Mouse (Mus musculus) limb, embryonic 15.5 days (tissue): Measurements from ENCODE around the gene Uggt1. TPM values are rescaled to one million over a fixed set of nuclear protein-coding genes. Genes with fewer than 3 reads are reported as not detected.

ENCODE experiments used
- ATAC-seq: fragments of 200-750 bp; cut with Nextera tagmentation; 2 replicates; pipeline ENCODE4 v1.8.0; 2017; ENCODE audit warnings: low read depth, moderate TSS enrichment; ENCODE audit not compliant: insufficient number of reproducible peaks, low FRiP score, low TSS enrichment
- H3K27ac ChIP-seq: fragments of 300-500 bp; sonication (generic); 2 replicates; pipeline ENCODE4 v1.5.1; 2015; ENCODE audit warnings: moderate library complexity, mild to moderate bottlenecking, inconsistent platforms
- H3K27me3 ChIP-seq: fragments of 300-500 bp; sonication (generic); 2 replicates; pipeline ENCODE4 v1.6.1; 2015; ENCODE audit warnings: inconsistent platforms
- H3K36me3 ChIP-seq: fragments of 300-500 bp; sonication (generic); 2 replicates; pipeline ENCODE4 v1.6.1; 2015; ENCODE audit warnings: inconsistent platforms
- H3K4me1 ChIP-seq: fragments of 300-500 bp; sonication (generic); 2 replicates; pipeline ENCODE4 v1.6.1; 2015; ENCODE audit warnings: inconsistent platforms
- H3K4me2 ChIP-seq: fragments of 300-500 bp; sonication (generic); 2 replicates; pipeline ENCODE4 v1.6.1; 2015; ENCODE audit warnings: mild to moderate bottlenecking, inconsistent platforms
- H3K4me3 ChIP-seq: fragments of 300-500 bp; sonication (generic); 2 replicates; pipeline ENCODE4 v1.5.1; 2015; ENCODE audit warnings: mild to moderate bottlenecking, inconsistent platforms
- H3K9ac ChIP-seq: fragments of 300-500 bp; sonication (generic); 2 replicates; pipeline ENCODE4 v1.6.1; 2015; ENCODE audit warnings: inconsistent platforms
- H3K9me3 ChIP-seq: fragments of 300-500 bp; sonication (generic); 2 replicates; pipeline ENCODE4 v1.6.1; 2016; ENCODE audit warnings: inconsistent platforms
- WGBS: fragments of 180-500 bp; shearing (Covaris S2); methylation state at CpG from one replicate; pipeline ENCODE4 v1.1.7; 2015; 5-methylcytosine and 5-hydroxymethylcytosine counted together
- polyA plus RNA-seq: library from polyadenylated mRNA; unstranded; fragments of >200 nt; fragmentation: Nextera tagmentation; extraction: Ambion mirVana; gene quantifications from 2 replicates; pipeline ENCODE4 v1.2.1, GENCODE M21; 2015

Gene Uggt1
- polyA plus RNA-seq, 1 experiment from 2014 or later: 52.2 TPM

DNA sequence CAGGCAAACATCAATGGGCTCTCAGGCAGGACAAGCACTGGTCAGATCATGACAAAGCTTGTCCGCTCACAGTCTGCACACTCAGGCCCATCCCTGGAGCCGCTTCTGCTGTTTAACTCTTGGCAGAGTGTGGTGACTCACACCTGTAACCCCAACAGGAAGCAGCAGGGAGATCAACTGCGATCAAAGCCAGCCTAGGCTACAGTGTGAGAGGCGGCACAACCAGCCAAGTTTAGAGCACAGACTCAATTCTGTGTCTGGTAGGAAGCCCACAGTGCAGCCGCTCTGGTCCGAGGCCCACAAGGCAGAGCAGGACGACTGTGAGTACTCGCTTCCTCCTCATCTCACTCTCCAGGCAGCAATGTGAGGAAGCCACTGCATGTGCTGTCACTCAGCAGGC lies 84.3 kb downstream of the Uggt1 start:
- Histone ChIP-seq H3K4me1 (no peaks in the 10 kb centered on the region), H3K27ac (no peak overlapping the region), H3K9ac (no peak overlapping the region), H3K27me3 (no peaks in the 10 kb centered on the region), H3K4me2 (no peak overlapping the region), H3K36me3 (peaks cover 84% of the 10 kb centered on the region), H3K9me3 (no peaks in the 10 kb centered on the region), H3K4me3 (no peak overlapping the region)
- 81% methylated on average over 8 of the region's 8 CpGs for WGBS
- no peak for ATAC-seq

DNA sequence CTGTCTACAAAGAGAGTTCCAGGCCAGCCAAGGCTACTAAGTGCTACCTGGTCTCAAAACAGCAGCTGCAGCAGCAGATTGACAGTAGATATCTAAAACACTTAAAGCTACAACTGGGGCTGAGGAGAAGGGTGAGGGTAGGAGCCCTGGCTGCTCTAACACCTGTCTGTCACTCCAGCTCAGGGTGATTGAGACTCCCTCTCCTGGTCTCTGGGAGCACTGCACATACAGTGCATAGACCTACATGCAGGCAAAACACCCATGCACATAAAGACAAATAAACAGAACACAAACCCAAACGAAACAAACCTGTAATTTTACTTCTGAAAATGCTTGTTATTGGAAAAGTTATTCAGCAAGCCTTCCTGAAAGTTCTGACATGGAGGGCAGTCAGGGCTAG lies 95.1 kb downstream of the Uggt1 start:
- H3K27ac ChIP-seq: no peak overlapping the region
- H3K27me3 ChIP-seq: no peaks in the 10 kb centered on the region
- peaks cover 84% of the 10 kb centered on the region for H3K36me3 ChIP-seq
- H3K9me3 ChIP-seq: no peaks in the 10 kb centered on the region
- no peak for ATAC-seq
- H3K4me1 ChIP-seq: no peaks in the 10 kb centered on the region
- H3K4me3 ChIP-seq: no peak overlapping the region
- 60% methylated on average over 1 of the region's 1 CpGs for WGBS
- H3K9ac ChIP-seq: no peak overlapping the region
- H3K4me2 ChIP-seq: no peak overlapping the region

- H3K4me2 ChIP-seq: no peak overlapping the region
- no peaks in the 10 kb centered on the region for H3K9me3 ChIP-seq
- WGBS: 64% methylated on average over 2 of the region's 2 CpGs
- H3K27me3 ChIP-seq: no peaks in the 10 kb centered on the region
- peaks cover 84% of the 10 kb centered on the region for H3K36me3 ChIP-seq
- no peak overlapping the region for H3K9ac ChIP-seq
- ATAC-seq: no peak
- no peak overlapping the region for H3K27ac ChIP-seq
- no peaks in the 10 kb centered on the region for H3K4me1 ChIP-seq
- no peak overlapping the region for H3K4me3 ChIP-seq
Measured at GRCm38 (mm10) chr1:36148809-36149208, 95.7 kb downstream of the Uggt1 start.

DNA sequence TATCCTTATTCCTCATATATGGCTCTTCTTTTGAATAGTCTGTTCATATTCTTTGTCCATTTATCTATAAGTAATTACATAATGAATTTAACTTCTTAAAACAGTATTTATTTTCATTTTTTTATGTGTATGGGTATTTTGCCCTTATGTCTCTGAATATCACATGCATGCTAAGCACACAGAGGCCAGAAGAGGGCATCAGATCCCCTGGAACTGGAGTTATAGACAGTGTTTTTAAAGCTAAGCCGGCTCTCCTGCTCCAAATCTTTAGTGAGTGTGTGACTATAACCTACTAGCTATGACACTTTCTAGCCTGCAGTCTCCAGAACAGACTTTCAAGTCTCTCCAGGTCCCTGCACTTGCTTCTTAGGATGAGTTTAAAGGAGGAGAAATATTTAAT lies 99.5 kb downstream of the Uggt1 start:
- no peaks in the 10 kb centered on the region for H3K4me1 ChIP-seq

DNA sequence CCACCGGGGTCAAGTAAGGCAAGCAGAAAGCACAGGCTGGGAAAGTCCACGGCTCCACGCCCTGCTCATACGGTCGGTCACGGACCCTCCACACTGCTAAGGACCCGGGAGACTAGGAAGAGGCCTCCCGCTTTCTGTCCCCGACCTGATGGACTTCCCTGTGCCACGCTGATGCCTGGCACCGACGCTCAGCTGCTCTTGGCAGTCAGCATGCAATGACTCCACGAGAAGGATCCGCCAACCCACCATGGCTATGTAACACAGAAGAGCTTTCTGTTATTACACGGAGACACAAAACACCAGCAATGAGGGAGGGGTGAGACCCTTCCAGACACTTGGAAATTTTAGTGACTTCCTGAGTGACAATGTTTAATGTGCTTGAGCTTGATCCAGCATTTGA lies 104.2 kb downstream of the Uggt1 start:
- no peak overlapping the region for H3K4me2 ChIP-seq
- ATAC-seq: no peak
- H3K4me3 ChIP-seq: no peak overlapping the region
- no peak overlapping the region for H3K27ac ChIP-seq
- no peak overlapping the region for H3K9ac ChIP-seq
- H3K36me3 ChIP-seq: peaks cover 27% of the 10 kb centered on the region
- H3K4me1 ChIP-seq: no peaks in the 10 kb centered on the region
- no peaks in the 10 kb centered on the region for H3K27me3 ChIP-seq
- H3K9me3 ChIP-seq: no peaks in the 10 kb centered on the region
- WGBS: 94% methylated on average over 15 of the region's 15 CpGs

More for the DNA sequence above, 99.5 kb downstream of the Uggt1 start:
- ATAC-seq: no peak
- Histone ChIP-seq H3K4me3 (no peak overlapping the region), H3K9me3 (no peaks in the 10 kb centered on the region), H3K27ac (no peak overlapping the region), H3K4me2 (no peak overlapping the region), H3K27me3 (no peaks in the 10 kb centered on the region), H3K9ac (no peak overlapping the region), H3K36me3 (peaks cover 69% of the 10 kb centered on the region)
- WGBS: 17% methylated on average over 1 of the region's 1 CpGs

GRCm38 (mm10) chr1:36134584-36134983 lies 109.9 kb downstream of the Uggt1 start:
- Histone ChIP-seq H3K36me3 (no peaks in the 10 kb centered on the region), H3K4me3 (no peak overlapping the region), H3K9me3 (no peaks in the 10 kb centered on the region), H3K4me1 (0 out of 2 replicates have a peak, but pooled peaks cover 2% of the 10 kb centered on the region), H3K27me3 (no peaks in the 10 kb centered on the region), H3K27ac (no peak overlapping the region), H3K4me2 (no peak overlapping the region), H3K9ac (no peak overlapping the region)
- 1% methylated on average over 3 of the region's 3 CpGs for WGBS
- no peak for ATAC-seq

- Histone ChIP-seq H3K9me3 (no peaks in the 10 kb centered on the region), H3K27ac (no peak overlapping the region), H3K4me3 (no peak overlapping the region), H3K9ac (no peak overlapping the region), H3K4me1 (0 out of 2 replicates have a peak, but pooled peaks cover 2% of the 10 kb centered on the region), H3K27me3 (no peaks in the 10 kb centered on the region), H3K4me2 (no peak overlapping the region), H3K36me3 (no peaks in the 10 kb centered on the region)
- ATAC-seq: no peak
- WGBS: 75% methylated on average over 3 of the region's 3 CpGs
Measured at GRCm38 (mm10) chr1:36133647-36134046, 110.9 kb downstream of the Uggt1 start.

DNA sequence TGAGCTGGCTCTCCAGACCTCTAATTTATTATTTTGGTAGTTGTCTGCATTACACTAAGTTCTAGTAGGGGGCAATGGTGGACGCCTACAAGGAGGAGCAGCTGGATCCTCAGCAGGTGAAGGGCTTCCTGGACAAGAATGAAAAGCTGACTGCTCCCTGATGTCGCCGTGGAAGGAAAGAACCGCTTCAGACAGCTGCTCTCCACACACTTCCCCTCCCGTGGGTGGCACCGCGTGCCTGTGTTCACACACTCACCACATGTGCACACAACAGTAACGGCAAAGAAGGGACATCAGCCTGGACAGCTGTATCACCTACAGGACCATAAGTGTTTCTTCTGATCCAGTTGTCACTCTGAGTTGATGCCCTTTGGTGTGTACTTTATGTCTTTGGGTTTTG lies 111.5 kb downstream of the Uggt1 start:
- Histone ChIP-seq H3K36me3 (no peaks in the 10 kb centered on the region), H3K4me1 (0 out of 2 replicates have a peak, but pooled peaks cover 2% of the 10 kb centered on the region), H3K4me3 (no peak overlapping the region), H3K27ac (no peak overlapping the region), H3K9ac (no peak overlapping the region), H3K9me3 (no peaks in the 10 kb centered on the region), H3K4me2 (no peak overlapping the region), H3K27me3 (no peaks in the 10 kb centered on the region)
- WGBS: 77% methylated on average over 8 of the region's 8 CpGs
- no peak for ATAC-seq

- Histone ChIP-seq H3K27me3 (no peaks in the 10 kb centered on the region), H3K9me3 (no peaks in the 10 kb centered on the region), H3K9ac (no peak overlapping the region), H3K36me3 (no peaks in the 10 kb centered on the region), H3K4me3 (no peak overlapping the region), H3K4me1 (0 out of 2 replicates have a peak, but pooled peaks cover 2% of the 10 kb centered on the region), H3K4me2 (no peak overlapping the region), H3K27ac (no peak overlapping the region)
- WGBS: 64% methylated on average over 4 of the region's 4 CpGs
- no peak for ATAC-seq
Measured at GRCm38 (mm10) chr1:36132211-36132610, 112.3 kb downstream of the Uggt1 start.

- no peak for ATAC-seq
- WGBS: 63% methylated on average over 8 of the region's 8 CpGs
- no peak overlapping the region for H3K4me2 ChIP-seq
- no peaks in the 10 kb centered on the region for H3K27me3 ChIP-seq
- H3K9me3 ChIP-seq: no peaks in the 10 kb centered on the region
- H3K36me3 ChIP-seq: no peaks in the 10 kb centered on the region
- 0 out of 2 replicates have a peak, but pooled peaks cover 2% of the 10 kb centered on the region for H3K4me1 ChIP-seq
- H3K9ac ChIP-seq: no peak overlapping the region
- H3K4me3 ChIP-seq: no peak overlapping the region
- no peak overlapping the region for H3K27ac ChIP-seq
Measured at GRCm38 (mm10) chr1:36131766-36132165, 112.8 kb downstream of the Uggt1 start.

DNA sequence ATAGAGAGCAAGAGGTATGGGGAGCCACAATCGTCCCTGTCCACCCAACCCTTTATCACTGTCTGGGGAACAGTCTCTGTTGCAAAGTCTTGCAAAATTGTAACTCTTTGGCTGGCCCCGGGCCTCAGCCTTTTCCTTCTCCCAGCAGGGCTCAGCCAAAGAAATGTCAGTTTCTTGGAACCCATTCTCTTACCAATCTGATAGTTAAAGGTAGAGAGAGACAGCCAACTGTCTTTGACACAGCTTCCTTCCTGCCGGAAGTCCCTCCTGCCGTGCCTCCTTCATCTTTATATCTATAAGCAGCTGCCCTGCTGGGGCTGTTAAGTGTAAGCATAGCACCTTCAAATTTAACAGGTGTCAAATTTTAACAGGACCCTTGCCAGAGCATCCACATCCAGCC lies 113.4 kb downstream of the Uggt1 start:
- Histone ChIP-seq H3K27me3 (no peaks in the 10 kb centered on the region), H3K36me3 (no peaks in the 10 kb centered on the region), H3K9ac (no peak overlapping the region), H3K4me2 (no peak overlapping the region), H3K9me3 (no peaks in the 10 kb centered on the region), H3K27ac (no peak overlapping the region), H3K4me1 (0 out of 2 replicates have a peak, but pooled peaks cover 2% of the 10 kb centered on the region), H3K4me3 (no peak overlapping the region)
- no peak for ATAC-seq
- 34% methylated on average over 4 of the region's 4 CpGs for WGBS

DNA sequence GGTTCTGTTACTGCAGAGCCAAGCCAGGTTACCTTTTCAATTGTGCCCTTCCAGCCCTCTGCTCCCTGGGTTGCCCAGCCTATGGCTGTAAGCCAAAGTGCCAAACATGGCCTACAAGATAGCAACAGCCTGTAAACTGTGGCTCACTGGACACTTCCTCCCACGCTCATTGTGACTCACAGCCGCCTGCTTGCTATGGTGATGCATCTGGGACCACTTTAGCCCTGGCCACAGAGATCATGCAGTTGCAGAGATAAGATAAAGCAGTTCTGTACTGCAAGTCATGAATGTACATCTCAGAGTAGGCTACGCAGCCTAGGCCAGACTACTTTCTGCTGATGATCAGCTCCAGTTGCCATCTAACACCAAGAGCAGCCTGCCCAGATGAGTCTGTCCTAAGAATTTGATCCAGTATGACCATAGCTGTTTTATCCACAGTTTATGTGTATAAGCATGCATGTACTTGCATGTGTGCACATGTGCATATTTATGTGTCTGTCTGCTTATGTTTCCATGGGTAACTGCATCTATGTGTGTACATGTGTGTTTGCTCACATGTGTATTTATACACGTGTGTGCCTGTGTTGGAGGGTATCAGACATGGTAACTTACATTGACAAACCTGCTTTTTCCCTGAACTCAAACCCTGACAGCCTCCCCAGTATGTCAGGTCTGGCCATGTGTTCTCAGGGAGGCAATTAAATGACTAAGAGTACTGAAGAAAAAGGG lies 114.0 kb downstream of the Uggt1 start:
- no peak overlapping the region for H3K4me3 ChIP-seq
- H3K9ac ChIP-seq: no peak overlapping the region
- H3K4me1 ChIP-seq: 0 out of 2 replicates have a peak, but pooled peaks cover 2% of the 10 kb centered on the region
- 90% methylated on average over 4 of the region's 4 CpGs for WGBS
- no peak for ATAC-seq
- no peaks in the 10 kb centered on the region for H3K27me3 ChIP-seq
- no peak overlapping the region for H3K27ac ChIP-seq
- H3K36me3 ChIP-seq: no peaks in the 10 kb centered on the region
- no peak overlapping the region for H3K4me2 ChIP-seq
- H3K9me3 ChIP-seq: no peaks in the 10 kb centered on the region
